Mouse (Mus musculus) retina, postnatal 1 day (tissue): ENCODE results near the gene Agfg2.

Experiments used
- DNase-seq: peaks from one replicate; pipeline ENCODE4 v3.0.0-alpha.2; 2012

Agfg2 gene

DNA sequence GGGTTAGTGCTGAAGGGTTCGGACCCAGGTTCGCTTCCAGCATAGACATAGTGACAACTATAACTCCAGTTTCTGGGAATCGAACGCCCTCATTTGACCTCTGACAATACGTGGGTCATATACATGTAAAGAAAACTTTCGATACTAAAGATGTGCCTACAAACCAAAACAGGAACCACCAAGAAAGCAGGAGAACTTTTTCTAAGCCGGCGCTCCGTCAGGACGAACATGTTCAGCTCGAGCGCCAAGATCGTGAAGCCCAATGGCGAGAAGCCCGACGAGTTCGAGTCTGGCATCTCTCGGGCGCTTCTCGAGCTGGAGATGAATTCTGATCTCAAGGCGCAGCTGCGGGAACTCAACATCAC, 83.2 kb downstream of the Agfg2 start:
- no peak for DNase-seq

DNA sequence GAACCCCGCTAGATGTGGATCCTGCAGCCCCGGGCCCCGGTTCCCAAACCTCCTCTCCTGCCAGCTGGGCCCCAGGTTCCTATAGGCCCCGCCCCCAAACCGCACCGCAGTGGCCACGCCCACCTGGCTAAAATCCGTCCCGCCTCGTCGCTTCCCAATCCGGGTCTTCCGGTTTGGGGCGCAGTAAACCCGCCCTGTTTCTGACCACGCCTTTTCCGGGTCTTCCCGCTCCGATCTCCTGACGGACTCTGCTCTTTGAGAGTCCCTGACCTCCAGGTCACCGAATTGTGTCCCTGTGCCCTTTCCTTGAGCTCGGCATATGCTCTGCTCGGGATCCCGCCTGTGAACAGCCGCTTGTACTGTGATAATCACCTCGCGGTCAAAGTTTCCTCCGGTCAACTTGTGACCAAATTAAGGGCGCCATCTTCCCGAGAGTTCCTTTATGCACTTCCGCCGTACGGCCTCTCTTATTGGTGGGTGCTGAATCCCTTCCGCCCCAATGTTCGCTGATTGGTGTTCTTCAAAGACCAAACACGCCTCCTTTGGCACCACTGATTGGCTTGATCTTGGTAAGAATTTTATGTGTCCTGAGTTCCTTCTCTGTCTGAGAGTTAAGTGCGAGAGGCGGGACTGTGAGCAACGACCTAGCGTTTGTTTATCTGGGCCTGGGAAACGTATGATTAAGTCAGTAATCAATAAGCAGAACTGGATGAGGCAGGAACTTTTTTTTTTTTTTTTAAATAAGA, 83.7 kb downstream of the Agfg2 start, which contains the start of gene Mospd3:
Gene Mospd3 (minus strand): TSS at position 440 of the 746 bp plus-strand sequence.
- peak; percentile 99 for DNase-seq
